Mouse (Mus musculus): ENCODE measurements around the gene Pus7.

- no peak for TF ChIP-seq CTCF (IDR thresholded peaks at IDR 0.05; ENCODE audit: low read depth, low read length)
- no peak for TF ChIP-seq POLR2A (IDR thresholded peaks at IDR 0.05; ENCODE audit: borderline replicate concordance, low read depth, low read length)
Measured at GRCm38 (mm10) chr5:23718881-23719328, 64.6 kb downstream of the Pus7 start.
